Mouse (Mus musculus) erythroblast, embryonic 14.5 days (primary cell): Measurements from ENCODE around the gene Fbxo2. TPM values are rescaled to one million over a fixed set of nuclear protein-coding genes. Genes with fewer than 3 reads are reported as not detected.

Experiments
- H3K27me3 ChIP-seq: 2 replicates; pipeline ENCODE4 v1.6.1; 2012; ENCODE audit warnings: inconsistent platforms; ENCODE audit not compliant: control insufficient read depth
- H3K36me3 ChIP-seq: 2 replicates; pipeline ENCODE4 v1.6.1; 2012; ENCODE audit warnings: mild to moderate bottlenecking, inconsistent platforms; ENCODE audit not compliant: control insufficient read depth
- H3K4me1 ChIP-seq: 2 replicates; pipeline ENCODE4 v1.6.1; 2012; ENCODE audit warnings: inconsistent platforms; ENCODE audit not compliant: control insufficient read depth
- H3K4me3 ChIP-seq: replicated peaks from 2 replicates; pipeline ENCODE3; 2012; ENCODE audit warnings: moderate library complexity, mild to moderate bottlenecking, inconsistent platforms
- H3K9me3 ChIP-seq: 2 replicates; pipeline ENCODE4 v1.6.1; 2012; ENCODE audit warnings: low read length, inconsistent platforms, mixed read lengths; ENCODE audit not compliant: control insufficient read depth
- GATA1 ChIP-seq: IDR thresholded peaks from 2 replicates; pipeline ENCODE4 v1.6.1; 2012; ENCODE audit warnings: low read length, inconsistent platforms, mixed read lengths
- TAL1 ChIP-seq: IDR thresholded peaks from 3 replicates; pipeline ENCODE4 v1.6.1; 2012; ENCODE audit warnings: low read length, inconsistent platforms, mixed read lengths
- polyA plus RNA-seq: library from polyadenylated mRNA; stranded (reverse); fragments of >175 nt; gene quantifications from 2 replicates; pipeline ENCODE4 v1.2.3, GENCODE M21; 2012

The Fbxo2 gene
- polyA plus RNA-seq, 1 experiment: not detected

- Histone ChIP-seq H3K4me1 (no peaks in the 10 kb centered on the region), H3K4me3 (no peak overlapping the region), H3K27me3 (peaks cover 55% of the 10 kb centered on the region), H3K36me3 (no peaks in the 10 kb centered on the region), H3K9me3 (no peaks in the 10 kb centered on the region; the same call in 1 of the 2 replicates)
- TF ChIP-seq GATA1 (no peak), TAL1 (no peak)
These were observed 54.2 kb downstream of the Fbxo2 start for GRCm38 (mm10) chr4:148214460-148215136.

- Histone ChIP-seq H3K4me3 (no peak overlapping the region), H3K27me3 (peaks cover 56% of the 10 kb centered on the region)
- TF ChIP-seq GATA1 (no peak), TAL1 (no peak)
These were observed 55.0 kb downstream of the Fbxo2 start for GRCm38 (mm10) chr4:148215264-148215900.

More at GRCm38 (mm10) chr4:148215264-148215900, 55.0 kb downstream of the Fbxo2 start:
- Histone ChIP-seq H3K36me3 (no peaks in the 10 kb centered on the region), H3K4me1 (no peaks in the 10 kb centered on the region), H3K9me3 (no peaks in the 10 kb centered on the region)

Other genes starting within 250 kb of the Fbxo2 start
- 0.14 and 0.29 TPM in 2 replicates for gene Plod1, start 223.9 kb upstream of the Fbxo2 start, polyA plus RNA-seq
- 5.7 and 5.9 TPM in 2 replicates for gene 2510039O18Rik, start 219.7 kb upstream of the Fbxo2 start, polyA plus RNA-seq
- gene Nppb, start 174.8 kb upstream of the Fbxo2 start, polyA plus RNA-seq: not detected in 2 replicates
- gene Nppa, start 159.9 kb upstream of the Fbxo2 start, polyA plus RNA-seq: not detected in 2 replicates
- 0.11 and 0.29 TPM in 2 replicates for gene Clcn6, start 121.8 kb upstream of the Fbxo2 start, polyA plus RNA-seq
- 1.9 and 2.8 TPM in 2 replicates for gene Mthfr, start 121.5 kb upstream of the Fbxo2 start, polyA plus RNA-seq
- 0.17 and 0.30 TPM in 2 replicates for gene Agtrap, start 72.6 kb upstream of the Fbxo2 start, polyA plus RNA-seq
- gene Mad2l2, start 30.2 kb upstream of the Fbxo2 start, polyA plus RNA-seq: 2.9 and 3.8 TPM in 2 replicates
- gene Draxin, start 29.9 kb upstream of the Fbxo2 start, polyA plus RNA-seq: 0.01 TPM in 1 of 2 replicates, not detected in the other
- gene Fbxo6, start 8.5 kb upstream of the Fbxo2 start, polyA plus RNA-seq: 2.6 and 2.7 TPM in 2 replicates
- 0.08 and 0.09 TPM in 2 replicates for gene Fbxo44, start 139 bp upstream of the Fbxo2 start, polyA plus RNA-seq
- gene Disp3, start 127.3 kb downstream of the Fbxo2 start, polyA plus RNA-seq: 0.01 TPM in 1 of 2 replicates, not detected in the other